Mouse (Mus musculus) midbrain, postnatal 0 days (tissue): Measurements from ENCODE around the gene Rsbn1l. TPM values are rescaled to one million over a fixed set of nuclear protein-coding genes. Genes with fewer than 3 reads are reported as not detected.

ENCODE experiments used
- ATAC-seq: fragments of 200-750 bp; cut with Nextera tagmentation; 2 replicates; pipeline ENCODE4 v1.8.0; 2017; ENCODE audit warnings: moderate number of reproducible peaks, mild to moderate bottlenecking, moderate TSS enrichment, moderate library complexity; ENCODE audit not compliant: low FRiP score
- DNase-seq: peaks from one replicate; pipeline ENCODE4 v3.0.0-alpha.2; 2015; ENCODE audit warnings: low spot score
- H3K27ac ChIP-seq: fragments of 300-500 bp; sonication (generic); 2 replicates; pipeline ENCODE4 v1.5.1; 2014; ENCODE audit warnings: low read depth, mild to moderate bottlenecking, low read length, mixed read lengths
- H3K27me3 ChIP-seq: fragments of 300-500 bp; sonication (generic); 2 replicates; pipeline ENCODE4 v1.6.1; 2014; ENCODE audit warnings: low read length, control low read depth, mixed read lengths; ENCODE audit not compliant: insufficient read depth
- H3K36me3 ChIP-seq: fragments of 300-500 bp; sonication (generic); 2 replicates; pipeline ENCODE4 v1.6.1; 2014; ENCODE audit warnings: low read length, control low read depth, mixed read lengths; ENCODE audit not compliant: insufficient read depth
- H3K4me1 ChIP-seq: fragments of 300-500 bp; sonication (generic); 2 replicates; pipeline ENCODE4 v1.6.1; 2014; ENCODE audit warnings: mild to moderate bottlenecking, control low read depth, antibody characterized with exemption, low read length, mixed read lengths; ENCODE audit not compliant: insufficient read depth
- H3K4me2 ChIP-seq: fragments of 300-500 bp; sonication (generic); 2 replicates; pipeline ENCODE4 v1.6.1; 2014; ENCODE audit warnings: low read depth, mild to moderate bottlenecking, low read length, mixed read lengths; ENCODE audit not compliant: poor library complexity, severe bottlenecking
- H3K4me3 ChIP-seq: fragments of 300-500 bp; sonication (generic); 2 replicates; pipeline ENCODE4 v1.5.1; 2014; ENCODE audit warnings: low read depth, mild to moderate bottlenecking, low read length, moderate library complexity
- H3K9ac ChIP-seq: fragments of 300-500 bp; sonication (generic); replicated peaks from 2 replicates; pipeline ENCODE4 v1.6.1; 2014; ENCODE audit warnings: mild to moderate bottlenecking, low read length, moderate library complexity, mixed read lengths; ENCODE audit not compliant: poor library complexity, severe bottlenecking
- H3K9me3 ChIP-seq: fragments of 300-500 bp; sonication (generic); 2 replicates; pipeline ENCODE4 v1.6.1; 2016; ENCODE audit warnings: low read length, control low read depth
- CTCF ChIP-seq: IDR thresholded peaks from 2 replicates; pipeline ENCODE4 v1.5.1; 2016; ENCODE audit warnings: antibody characterized with exemption, mild to moderate bottlenecking
- WGBS: fragments of 180-500 bp; shearing (Covaris S2); extraction: QIAGEN DNeasy Blood & Tissue Kit; methylation state at CpG from one replicate; pipeline ENCODE4 v1.1.7; 2014; 5-methylcytosine and 5-hydroxymethylcytosine counted together
- polyA plus RNA-seq: library from polyadenylated mRNA; unstranded; fragments of >200 nt; fragmentation: Nextera tagmentation; extraction: Ambion mirVana; gene quantifications from 2 replicates; pipeline ENCODE4 v1.2.1, GENCODE M21; 2015
- total RNA-seq: library from RNA; depleted of rRNA; stranded (reverse); fragments of >200 nt; gene quantifications from 2 replicates; pipeline ENCODE4 v1.2.3, GENCODE M21; 2014

The Rsbn1l gene
- total and polyA plus RNA-seq, 2 experiments from 2014 or later, result 3.8 to 5.2 TPM

- peak overlapping the region; percentile 97 for H3K4me3 ChIP-seq
- TF ChIP-seq CTCF, result no peak
- 26% methylated on average over 9 of the region's 9 CpGs for WGBS
- no peaks in the 10 kb centered on the region for H3K9me3 ChIP-seq
- peak overlapping the region; percentile 39; the same call in 1 of the 2 replicates for H3K9ac ChIP-seq
- peaks cover 2% of the 10 kb centered on the region; the same call in 1 of the 2 replicates for H3K4me1 ChIP-seq
- no peaks in the 10 kb centered on the region for H3K36me3 ChIP-seq
- ATAC-seq (no peak), DNase-seq (no peak)
- H3K27me3 ChIP-seq, result no peaks in the 10 kb centered on the region
- H3K4me2 ChIP-seq, result peak overlapping the region; percentile 75
- no peak overlapping the region for H3K27ac ChIP-seq
Measured at GRCm38 (mm10) chr5:20952337-20952925, 3.8 kb downstream of the Rsbn1l start.

- H3K4me2 ChIP-seq, result peak overlapping the region; percentile 75
- H3K4me1 ChIP-seq, result peaks cover 2% of the 10 kb centered on the region; the same call in 1 of the 2 replicates
- DNase-seq (peak; percentile 98), ATAC-seq (peak; percentile 99)
- peak overlapping the region; percentile 97 for H3K4me3 ChIP-seq
- H3K9me3 ChIP-seq, result no peaks in the 10 kb centered on the region
- peak overlapping the region; percentile 88 for H3K9ac ChIP-seq
- no peak for TF ChIP-seq CTCF
- no peaks in the 10 kb centered on the region for H3K27me3 ChIP-seq
- H3K27ac ChIP-seq, result peak overlapping the region; percentile 93
- WGBS, result 0% methylated on average over 51 of the region's 51 CpGs
- H3K36me3 ChIP-seq, result no peaks in the 10 kb centered on the region
Measured at GRCm38 (mm10) chr5:20951666-20952281, 4.4 kb downstream of the Rsbn1l start.

- Histone ChIP-seq H3K9me3 (no peaks in the 10 kb centered on the region), H3K27me3 (no peaks in the 10 kb centered on the region), H3K4me3 (peak overlapping the region; percentile 97), H3K36me3 (no peaks in the 10 kb centered on the region), H3K4me1 (peaks cover 2% of the 10 kb centered on the region; the same call in 1 of the 2 replicates), H3K4me2 (peak overlapping the region; percentile 75), H3K27ac (peak overlapping the region; percentile 93), H3K9ac (peak overlapping the region; percentile 88)
- DNase-seq (peak; percentile 68), ATAC-seq (peak; percentile 84)
- WGBS, result under 1% methylated on average over 77 of the region's 88 CpGs
- TF ChIP-seq CTCF, result no peak
Measured at GRCm38 (mm10) chr5:20950855-20951650, 5.1 kb downstream of the Rsbn1l start.

DNA sequence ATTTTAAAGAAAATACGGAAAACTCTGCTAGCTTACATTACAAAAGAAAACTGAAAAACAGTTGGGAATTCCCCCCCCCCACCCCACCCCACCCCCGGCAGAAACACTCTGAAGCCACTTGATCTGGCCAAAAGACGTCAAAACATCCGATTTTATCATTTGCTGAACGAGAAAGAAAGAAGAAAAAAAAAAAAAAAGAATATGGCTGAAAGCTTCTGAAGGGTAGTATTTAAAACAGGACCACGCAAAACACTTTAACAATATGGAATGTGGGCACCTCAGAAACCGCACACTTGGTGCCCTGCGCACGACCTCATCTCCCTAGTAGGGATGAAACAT, 5.7 kb downstream of the Rsbn1l start:
- Histone ChIP-seq H3K4me2 (peak overlapping the region; percentile 75), H3K36me3 (no peaks in the 10 kb centered on the region), H3K9me3 (no peaks in the 10 kb centered on the region), H3K4me1 (peaks cover 2% of the 10 kb centered on the region; the same call in 1 of the 2 replicates), H3K27me3 (no peaks in the 10 kb centered on the region), H3K4me3 (peak overlapping the region; percentile 97), H3K9ac (peak overlapping the region; percentile 88), H3K27ac (0 out of 2 replicates have a peak overlapping the region, but pooled peaks have one; percentile 93)
- ATAC-seq (no peak), DNase-seq (no peak)
- TF ChIP-seq CTCF, result no peak
- under 1% methylated on average over 9 of the region's 9 CpGs for WGBS

GRCm38 (mm10) chr5:20950093-20950492, 6.1 kb downstream of the Rsbn1l start:
- H3K4me3 ChIP-seq, result peak overlapping the region; percentile 97

More at GRCm38 (mm10) chr5:20950093-20950492, 6.1 kb downstream of the Rsbn1l start:
- Histone ChIP-seq H3K9me3 (no peaks in the 10 kb centered on the region), H3K27ac (no peak overlapping the region), H3K4me2 (peak overlapping the region; percentile 75), H3K4me1 (peaks cover 2% of the 10 kb centered on the region; the same call in 1 of the 2 replicates), H3K36me3 (no peaks in the 10 kb centered on the region), H3K9ac (peak overlapping the region; percentile 88; the same call in 1 of the 2 replicates), H3K27me3 (no peaks in the 10 kb centered on the region)
- ATAC-seq, result no peak
- no peak for DNase-seq
- 5% methylated on average over 5 of the region's 5 CpGs for WGBS
- no peak for TF ChIP-seq CTCF
